Mouse (Mus musculus) cortical plate, adult 2 months (tissue): ENCODE data around the gene Sept8.

ENCODE experiments used
- CTCF ChIP-seq: fragments of 200-500 bp; IDR thresholded peaks from 2 replicates; pipeline ENCODE4 v1.5.1; 2011; ENCODE audit warnings: mild to moderate bottlenecking, control low read depth, low read length; ENCODE audit not compliant: insufficient read depth; ENCODE audit errors: extremely low read depth
- POLR2A ChIP-seq: fragments of 200-500 bp; IDR thresholded peaks from 2 replicates; pipeline ENCODE4 v1.6.1; 2011; ENCODE audit warnings: mild to moderate bottlenecking, low read length, control low read depth; ENCODE audit not compliant: insufficient read depth; ENCODE audit errors: extremely low read depth

GRCm38 (mm10) chr11:53489421-53489820 is 29.6 kb upstream of the Sept8 start:
- TF ChIP-seq CTCF = no peak
- TF ChIP-seq POLR2A = no peak
